Comparison of ENCODE assay signal across 8 mouse cellular contexts in genomic region chr5:101765390-101765901, GRCm38 (mm10). TPM values are rescaled to one million over a fixed set of nuclear protein-coding genes. Genes with fewer than 3 reads are reported as not detected.
DNase-seq lines count a peak whose midpoint lies in the region; ATAC-seq and TF ChIP-seq lines count a peak whose summit lies in the region.

No protein-coding gene starts in this region.

- peaks cover 4% of the 10 kb centered on the region; the same call in 1 of the 2 replicates for H3K27me3 ChIP-seq in ES-Bruce4 (ENCODE audit: control insufficient read depth, insufficient read depth, low read length, poor library complexity, severe bottlenecking)
- peaks cover 63% of the 10 kb centered on the region for H3K27me3 ChIP-seq in heart, postnatal 0 days (ENCODE audit: control insufficient read depth, insufficient read depth, low read length)
- H3K27me3 ChIP-seq in midbrain, embryonic 10.5 days (ENCODE audit: low read depth, poor library complexity, severe bottlenecking) = peaks cover 96% of the 10 kb centered on the region

- DNase-seq in adrenal gland, adult 2 months = peak; percentile 64
- DNase-seq in heart, postnatal 0 days (ENCODE audit: low spot score) = no peak
- peak; percentile 41 to 55 for DNase-seq in kidney, postnatal 25 days
- peak; percentile 56 for DNase-seq in midbrain, embryonic 10.5 days (ENCODE audit: low spot score)
- peak; percentile 31 to 61 for DNase-seq in urinary bladder, postnatal 4 days (ENCODE audit: low spot score in 2 of 2)
- no peak for DNase-seq in frontal cortex, postnatal 10 days (ENCODE audit: low spot score in 2 of 2)

- peak overlapping the region; percentile 76 for H3K9ac ChIP-seq in ES-Bruce4 (ENCODE audit: low read depth, poor library complexity, severe bottlenecking)
- H3K9ac ChIP-seq in heart, postnatal 0 days (replicated peaks; ENCODE audit: low read depth, low read length) = peak overlapping the region; percentile 52

- H3K36me3 ChIP-seq in ES-Bruce4 (ENCODE audit: control insufficient read depth, insufficient read depth, low read length, poor library complexity, severe bottlenecking) = no peaks in the 10 kb centered on the region
- H3K36me3 ChIP-seq in heart, postnatal 0 days (replicated peaks; ENCODE audit: control insufficient read depth, insufficient read depth, low read length) = no peaks in the 10 kb centered on the region
- H3K36me3 ChIP-seq in midbrain, embryonic 10.5 days = no peaks in the 10 kb centered on the region

- no peak for TF ChIP-seq EP300 in ES-Bruce4 (IDR thresholded peaks at IDR 0.05; ENCODE audit: insufficient read depth, low read depth, low read length)
- no peak for TF ChIP-seq EP300 in heart, postnatal 0 days (IDR thresholded peaks at IDR 0.05; ENCODE audit: low read depth)

- TF ChIP-seq CTCF in ES-Bruce4 (IDR thresholded peaks at IDR 0.05; ENCODE audit: low read depth, low read length) = no peak
- TF ChIP-seq CTCF in embryonic fibroblast, embryonic 13.5 days (IDR thresholded peaks at IDR 0.05; ENCODE audit: borderline replicate concordance, insufficient read depth, low read length) = no peak
- TF ChIP-seq CTCF in heart, postnatal 0 days (IDR thresholded peaks at IDR 0.05; ENCODE audit: low read depth) = no peak

- no peaks in the 10 kb centered on the region for H3K9me3 ChIP-seq in ES-Bruce4 (replicated peaks; ENCODE audit: control insufficient read depth, insufficient read depth, low read length, poor library complexity, severe bottlenecking)
- no peaks in the 10 kb centered on the region for H3K9me3 ChIP-seq in heart, postnatal 0 days (replicated peaks; ENCODE audit: control insufficient read depth, low read length)
- H3K9me3 ChIP-seq in midbrain, embryonic 10.5 days (replicated peaks) = no peaks in the 10 kb centered on the region

- H3K27ac ChIP-seq in ES-Bruce4 (ENCODE audit: insufficient read depth, low read length) = no peak overlapping the region
- H3K27ac ChIP-seq in embryonic fibroblast, embryonic 13.5 days (ENCODE audit: insufficient read depth, low read length) = no peak overlapping the region
- no peak overlapping the region for H3K27ac ChIP-seq in heart, postnatal 0 days (ENCODE audit: low read depth)
- H3K27ac ChIP-seq in midbrain, embryonic 10.5 days (replicated peaks) = peak overlapping the region; percentile 76

- WGBS in heart, postnatal 0 days = 2% methylated on average over 24 of the region's 45 CpGs
- WGBS in midbrain, embryonic 10.5 days = 1% methylated on average over 41 of the region's 45 CpGs

- H3K4me3 ChIP-seq in ES-Bruce4 (ENCODE audit: low read depth, low read length) = peak overlapping the region; percentile 69
- H3K4me3 ChIP-seq in embryonic fibroblast, embryonic 13.5 days (ENCODE audit: insufficient read depth, low read length) = peak overlapping the region; percentile 42
- peak overlapping the region; percentile 68 for H3K4me3 ChIP-seq in heart, postnatal 0 days (ENCODE audit: low read depth, low read length)
- H3K4me3 ChIP-seq in midbrain, embryonic 10.5 days = peak overlapping the region; percentile 83

- no peak for TF ChIP-seq POLR2A in ES-Bruce4 (IDR thresholded peaks at IDR 0.05; ENCODE audit: insufficient read depth, low read length)
- TF ChIP-seq POLR2A in embryonic fibroblast, embryonic 13.5 days (IDR thresholded peaks at IDR 0.05; ENCODE audit: low read depth, low read length) = no peak

- peaks cover 4% of the 10 kb centered on the region for H3K4me1 ChIP-seq in ES-Bruce4 (ENCODE audit: control insufficient read depth, insufficient read depth, low read length)
- peaks cover 5% of the 10 kb centered on the region; the same call in 1 of the 2 replicates for H3K4me1 ChIP-seq in embryonic fibroblast, embryonic 13.5 days (ENCODE audit: control insufficient read depth, insufficient read depth, low read length)
- no peaks in the 10 kb centered on the region for H3K4me1 ChIP-seq in heart, postnatal 0 days (ENCODE audit: control insufficient read depth, insufficient read depth)
- peaks cover 16% of the 10 kb centered on the region for H3K4me1 ChIP-seq in midbrain, embryonic 10.5 days

- ATAC-seq in heart, postnatal 0 days (ENCODE audit: insufficient read depth, low read depth) = no peak; the same call in 1 of the 2 replicates

- H3K4me2 ChIP-seq in heart, postnatal 0 days (ENCODE audit: low read depth, low read length) = peak overlapping the region; percentile 100

RNA-seq across cellular contexts. Expression of gene Cds1, which starts 0.5 kb away (rescaled TPM):
- polyA plus RNA-seq in ES-Bruce4 (2011; ENCODE audit: insufficient read depth, insufficient read length, low read depth, missing spikeins) = 15.9 and 22.9 TPM in 2 replicates
- 1 to 10 TPM; 6.6 to 8.6 TPM for total RNA-seq in adrenal gland, adult 2 months (2021)
- 4.3 and 6.2 TPM in 2 replicates for polyA plus RNA-seq in adrenal gland, adult 2 months (2012; rRNA removed)
- polyA plus RNA-seq in embryonic fibroblast, embryonic 13.5 days (2011; ENCODE audit: insufficient read length, low read depth, missing spikeins) = 1.4 and 3.1 TPM in 2 replicates
- 7.0 and 7.1 TPM in 2 replicates for total RNA-seq in heart, postnatal 0 days (2014; rRNA removed; ENCODE audit: low replicate concordance)
- polyA plus RNA-seq in heart, postnatal 0 days (2015; fragmentation: Nextera tagmentation; extraction: Ambion mirVana) = 0.45 and 0.48 TPM in 2 replicates
- 0.76 and 0.80 TPM in 2 replicates for polyA plus RNA-seq in midbrain, embryonic 10.5 days (2016; fragmentation: Nextera tagmentation; extraction: Ambion mirVana)

Comparison
In these comparisons a context has a peak if more than half of its experiments do, and no peak if none do; other contexts are left out.
1. DNase-seq: peak in adrenal gland, adult 2 months (single experiment), kidney, postnatal 25 days (2 of 2), midbrain, embryonic 10.5 days (single experiment) and urinary bladder, postnatal 4 days (2 of 2); none in heart, postnatal 0 days (single experiment) and frontal cortex, postnatal 10 days (0 of 2).
2. Peak in every context shown above with its lines, with median percentiles within 50 percentile points of each other: H3K4me3 ChIP-seq.